Mouse (Mus musculus) C2C12 (cell line): ENCODE results near the gene Thegl. TPM values are rescaled to one million over a fixed set of nuclear protein-coding genes. Genes with fewer than 3 reads are reported as not detected.

Experiments
- H3K27me3 ChIP-seq: one replicate; pipeline ENCODE4 v1.6.1; 2011; ENCODE audit not compliant: control insufficient read depth, insufficient read depth, insufficient read length
- H3K36me3 ChIP-seq: one replicate; pipeline ENCODE4 v1.6.1; 2011; ENCODE audit not compliant: control insufficient read depth, insufficient read depth
- H3K4me3 ChIP-seq: one replicate; pipeline ENCODE4 v1.5.1; 2011; ENCODE audit warnings: mild to moderate bottlenecking, control low read depth; ENCODE audit not compliant: poor library complexity, insufficient read depth, severe bottlenecking
- H3K79me2 ChIP-seq: one replicate; pipeline ENCODE4 v1.6.1; 2011; ENCODE audit not compliant: control insufficient read depth, insufficient read depth
- H3K79me3 ChIP-seq: one replicate; pipeline ENCODE4 v1.6.1; 2011; ENCODE audit warnings: low read depth, control low read depth
- H3ac ChIP-seq: one replicate; pipeline ENCODE3; 2011; ENCODE audit warnings: low read depth; ENCODE audit not compliant: control insufficient read depth, insufficient read length
- CEBPB ChIP-seq: IDR thresholded peaks from one replicate; pipeline ENCODE4 v1.6.1; 2011; ENCODE audit warnings: low read depth, mild to moderate bottlenecking, control low read depth, moderate library complexity
- CTCF ChIP-seq: IDR thresholded peaks from one replicate; pipeline ENCODE4 v1.5.1; 2011; ENCODE audit not compliant: control insufficient read depth, insufficient read depth, insufficient read length
- FOSL1 ChIP-seq: IDR thresholded peaks from one replicate; pipeline ENCODE4 v1.8.0; 2011; ENCODE audit warnings: mild to moderate bottlenecking, low read length; ENCODE audit not compliant: poor library complexity, insufficient read depth, severe bottlenecking
- MAX ChIP-seq: IDR thresholded peaks from one replicate; pipeline ENCODE4 v1.6.1; 2011; ENCODE audit warnings: mild to moderate bottlenecking, control low read depth
- MYOD1 ChIP-seq: IDR thresholded peaks from one replicate; pipeline ENCODE4 v1.6.1; 2011; ENCODE audit warnings: low read depth; ENCODE audit not compliant: control insufficient read depth, insufficient read length
- MYOG ChIP-seq: IDR thresholded peaks from one replicate; pipeline ENCODE4 v1.6.1; 2011; ENCODE audit not compliant: control insufficient read depth, insufficient read length; ENCODE audit errors: extremely low read depth
- USF1 ChIP-seq: IDR thresholded peaks from one replicate; pipeline ENCODE4 v1.6.1; 2011; ENCODE audit warnings: low read depth, mild to moderate bottlenecking, control low read depth, moderate library complexity
- polyA plus RNA-seq: library from polyadenylated mRNA; unstranded; fragments of >200 nt; fragmentation: generic; extraction: Trizol; gene quantifications from one replicate; pipeline ENCODE4 v1.2.1, GENCODE M21; 2012; ENCODE audit warnings: missing spikeins

The Thegl gene
- polyA plus RNA-seq, 1 experiment = not detected

GRCm38 (mm10) chr5:77075951-77076350, 60.1 kb downstream of the Thegl start:
- Histone ChIP-seq H3K79me3 (no peaks in the 10 kb centered on the region), H3K4me3 (no peak overlapping the region), H3ac (no peak overlapping the region), H3K27me3 (no peaks in the 10 kb centered on the region), H3K36me3 (no peaks in the 10 kb centered on the region), H3K79me2 (no peaks in the 10 kb centered on the region)
- TF ChIP-seq USF1 (no peak), CTCF (no peak), FOSL1 (no peak), CEBPB (no peak), MAX (no peak), MYOG (no peak), MYOD1 (no peak)

DNA sequence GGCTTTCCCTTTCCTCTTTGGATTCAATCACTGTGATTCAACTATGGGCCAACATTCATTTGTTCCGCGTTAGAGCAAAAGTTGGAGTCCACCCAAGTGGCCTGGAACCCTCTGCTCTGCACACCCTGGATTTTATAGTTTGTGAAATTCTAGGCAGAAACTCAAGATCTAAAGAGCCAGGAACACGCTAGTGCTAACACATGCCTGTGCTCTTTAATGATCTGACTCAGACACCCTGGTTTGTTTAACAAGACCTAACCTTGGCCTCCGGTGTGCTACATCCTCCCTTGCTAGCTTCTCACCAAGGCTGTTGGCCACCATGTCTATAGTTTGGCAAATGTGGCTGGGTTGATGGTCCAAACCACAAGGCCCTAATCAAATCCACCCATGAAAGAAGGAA, 64.9 kb downstream of the Thegl start:
- Histone ChIP-seq H3ac (no peak overlapping the region), H3K4me3 (no peak overlapping the region), H3K79me3 (no peaks in the 10 kb centered on the region), H3K79me2 (no peaks in the 10 kb centered on the region), H3K27me3 (no peaks in the 10 kb centered on the region), H3K36me3 (no peaks in the 10 kb centered on the region)
- TF ChIP-seq CTCF (no peak), USF1 (no peak)

DNA sequence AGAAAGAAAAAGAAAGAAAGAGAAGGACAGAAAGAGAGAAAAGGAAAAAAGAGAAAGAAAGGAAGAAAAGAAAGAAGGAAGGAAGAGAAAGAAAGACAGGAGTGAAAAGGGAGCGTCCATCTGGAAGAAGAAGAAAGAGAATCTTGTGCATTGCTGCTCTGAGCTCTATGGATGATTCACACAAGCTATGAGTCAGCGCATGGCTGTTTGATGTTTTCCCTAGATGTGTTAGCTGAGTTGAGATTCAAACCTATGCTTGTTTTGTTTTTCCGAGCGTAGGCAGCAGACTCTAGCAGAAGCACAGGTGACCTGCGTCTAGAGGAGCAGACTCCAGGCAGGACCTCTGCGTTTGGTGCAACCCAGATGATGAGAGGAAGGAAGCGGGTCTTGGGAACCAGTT, 66.9 kb downstream of the Thegl start:
- Histone ChIP-seq H3K4me3 (no peak overlapping the region), H3K27me3 (no peaks in the 10 kb centered on the region), H3K36me3 (no peaks in the 10 kb centered on the region), H3ac (no peak overlapping the region), H3K79me2 (no peaks in the 10 kb centered on the region), H3K79me3 (no peaks in the 10 kb centered on the region)
- TF ChIP-seq CTCF (no peak), MYOG (no peak), FOSL1 (no peak), CEBPB (no peak), MAX (no peak), MYOD1 (no peak), USF1 (no peak)

DNA sequence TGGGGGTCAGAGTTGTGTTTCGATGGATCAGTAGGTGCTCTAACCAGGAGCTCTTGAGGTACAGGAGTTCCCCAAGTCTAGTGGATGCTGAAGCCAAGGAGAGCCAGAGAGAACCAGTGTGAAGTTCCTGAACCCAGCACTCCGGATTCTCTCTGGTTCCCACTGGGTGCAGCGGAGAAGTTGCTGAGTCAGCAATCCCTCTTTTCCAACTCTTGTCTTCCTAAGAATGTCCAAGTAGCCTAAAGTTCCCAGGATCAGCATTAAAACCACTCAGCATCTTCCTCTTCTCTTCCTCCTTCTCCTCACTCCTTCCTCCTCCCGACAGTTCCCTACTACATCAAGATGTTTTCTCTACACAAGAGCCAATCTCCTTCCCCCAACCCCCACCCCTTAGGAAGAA, 68.6 kb downstream of the Thegl start:
- no peak overlapping the region for H3K4me3 ChIP-seq
- no peak overlapping the region for H3ac ChIP-seq
- H3K79me3 ChIP-seq = no peaks in the 10 kb centered on the region
- H3K27me3 ChIP-seq = no peaks in the 10 kb centered on the region
- H3K36me3 ChIP-seq = no peaks in the 10 kb centered on the region
- TF ChIP-seq MYOD1 (no peak), CEBPB (no peak), FOSL1 (no peak), USF1 (no peak), MAX (no peak), CTCF (no peak), MYOG (no peak)
- H3K79me2 ChIP-seq = no peaks in the 10 kb centered on the region

DNA sequence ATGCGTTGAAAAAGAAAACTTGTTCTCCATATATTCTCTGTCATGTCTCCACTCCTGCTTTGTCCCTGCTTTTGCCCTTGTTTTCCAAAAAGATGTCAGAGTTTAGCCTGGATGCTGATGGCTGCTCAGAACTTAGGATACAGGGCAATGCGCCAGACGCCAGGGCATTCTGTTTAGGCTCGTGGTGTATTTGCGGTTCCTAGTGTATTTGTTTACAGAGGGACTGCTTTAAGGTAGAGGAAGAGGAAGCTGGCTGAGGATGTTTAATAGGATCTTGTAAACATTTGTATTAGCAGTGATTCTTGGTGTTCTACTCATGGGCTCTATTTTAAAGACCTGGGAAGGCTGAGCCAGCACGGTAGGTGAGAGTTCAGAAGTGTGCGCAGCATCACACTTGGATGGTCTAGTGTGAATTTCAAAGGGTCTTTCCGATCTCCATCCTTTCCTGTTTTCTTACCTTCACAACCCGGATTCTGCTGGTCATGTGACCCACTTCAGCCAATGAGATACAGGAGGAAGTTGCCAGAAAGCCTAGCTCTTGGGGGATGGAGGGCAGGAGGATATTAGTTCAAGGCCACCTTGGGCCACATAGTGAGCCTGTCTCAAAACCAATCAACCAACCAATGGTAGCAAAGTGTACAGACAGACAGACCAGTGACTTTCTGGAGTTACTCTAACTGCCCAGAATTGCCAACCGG, 70.1 kb downstream of the Thegl start:
- Histone ChIP-seq H3K79me3 (no peaks in the 10 kb centered on the region), H3K79me2 (no peaks in the 10 kb centered on the region), H3ac (no peak overlapping the region), H3K4me3 (no peak overlapping the region), H3K36me3 (no peaks in the 10 kb centered on the region), H3K27me3 (no peaks in the 10 kb centered on the region)
- TF ChIP-seq USF1 (peak; percentile 17), MYOD1 (no peak), FOSL1 (no peak)

GRCm38 (mm10) chr5:77086541-77086940, 70.7 kb downstream of the Thegl start:
- no peaks in the 10 kb centered on the region for H3K36me3 ChIP-seq
- no peaks in the 10 kb centered on the region for H3K79me3 ChIP-seq
- no peak overlapping the region for H3ac ChIP-seq
- H3K79me2 ChIP-seq = no peaks in the 10 kb centered on the region
- H3K4me3 ChIP-seq = no peak overlapping the region
- TF ChIP-seq USF1 (no peak), FOSL1 (no peak), MYOG (no peak), MAX (no peak), CTCF (no peak), MYOD1 (no peak), CEBPB (no peak)
- H3K27me3 ChIP-seq = no peaks in the 10 kb centered on the region
